Mouse (Mus musculus): ENCODE measurements at regions not wholly inside any gene's neighbourhood (a gene's known extent, or its start where the extent isn't known, plus 50 kb on each side); places are given as distances from the start of the nearest gene placed in this dataset.

- no peak for DNase-seq
Observed at GRCm38 (mm10) chr3:57910020-57910419, 62.1 kb upstream of the Pfn2 start.

GRCm38 (mm10) chr3:57911831-57912596, 64.1 kb upstream of the Pfn2 start:
- no peak for DNase-seq

- DNase-seq = no peak
Observed at GRCm38 (mm10) chr3:57912650-57913343, 64.9 kb upstream of the Pfn2 start.

- DNase-seq = no peak
Observed at GRCm38 (mm10) chr3:57914687-57915086, 66.8 kb upstream of the Pfn2 start.

GRCm38 (mm10) chr3:57918913-57919312, 71.0 kb upstream of the Pfn2 start:
- DNase-seq = no peak

GRCm38 (mm10) chr3:57919390-57920089, 71.7 kb upstream of the Pfn2 start:
- DNase-seq = no peak

- no peak for DNase-seq
Observed at GRCm38 (mm10) chr3:57920090-57920432, 72.2 kb upstream of the Pfn2 start.

GRCm38 (mm10) chr3:57921071-57921882, 73.4 kb upstream of the Pfn2 start:
- peak; percentile 2 for DNase-seq

GRCm38 (mm10) chr3:57923061-57923460, 75.2 kb upstream of the Pfn2 start:
- no peak for DNase-seq

GRCm38 (mm10) chr3:57932657-57933539, 85.0 kb upstream of the Pfn2 start:
- DNase-seq = no peak

- no peak for DNase-seq
Observed at GRCm38 (mm10) chr3:57935042-57935610, 87.2 kb upstream of the Pfn2 start.

- DNase-seq = no peak
Observed at GRCm38 (mm10) chr3:57940504-57941381, 92.9 kb upstream of the Pfn2 start.

- DNase-seq = no peak
Observed at GRCm38 (mm10) chr3:57944698-57945097, 96.8 kb upstream of the Pfn2 start.

- no peak for DNase-seq
Observed at GRCm38 (mm10) chr3:57945765-57946164, 97.9 kb upstream of the Pfn2 start.

- no peak for DNase-seq
Observed at GRCm38 (mm10) chr3:57947331-57947730, 99.5 kb upstream of the Pfn2 start.

- no peak for DNase-seq
Observed at GRCm38 (mm10) chr3:57948720-57949119, 100.8 kb upstream of the Pfn2 start.

GRCm38 (mm10) chr3:57950431-57951331, 102.8 kb upstream of the Pfn2 start:
- no peak for DNase-seq

GRCm38 (mm10) chr3:57951438-57951837, 103.6 kb upstream of the Pfn2 start:
- no peak for DNase-seq

- DNase-seq = no peak
Observed at GRCm38 (mm10) chr3:57957352-57957751, 109.5 kb upstream of the Pfn2 start.
